Mouse (Mus musculus): Measurements from ENCODE around the gene Mindy1.

Mindy1 gene

GRCm38 (mm10) chr3:95269789-95270188 is 11.4 kb upstream of the Mindy1 start:
- DNase-seq: no peak

DNA sequence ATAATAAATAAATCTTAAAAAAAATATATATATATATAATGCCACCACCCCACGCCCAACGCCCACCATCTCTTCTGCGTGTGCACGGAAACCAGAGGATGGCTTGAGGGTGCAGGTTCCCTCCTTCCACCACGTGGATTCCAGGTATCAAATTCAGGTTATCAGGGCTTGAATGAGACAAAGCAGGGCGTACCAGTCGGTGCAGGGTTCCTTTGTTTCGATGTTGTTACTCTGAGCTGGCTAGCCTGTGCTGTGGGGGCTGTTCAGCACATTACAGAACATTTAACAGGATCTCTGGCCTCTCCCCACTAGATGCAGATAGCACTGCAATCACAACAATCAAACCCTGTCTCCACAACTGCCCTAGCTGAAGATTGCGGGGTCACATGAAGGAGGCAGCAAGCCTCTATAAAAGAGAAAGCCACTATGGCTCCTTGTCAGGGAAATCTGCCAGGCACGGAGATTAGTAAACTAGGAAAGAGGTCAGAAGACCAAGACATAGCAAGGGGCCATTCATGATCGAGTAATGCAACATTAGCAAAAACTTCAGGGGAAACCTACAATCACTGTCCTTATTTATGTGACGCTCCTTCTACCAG is 10.3 kb upstream of the Mindy1 start:
- no peak for DNase-seq

- DNase-seq: no peak
Observed at GRCm38 (mm10) chr3:95273471-95273870, 7.7 kb upstream of the Mindy1 start.

- no peak for DNase-seq
Observed at GRCm38 (mm10) chr3:95274453-95274852, 6.7 kb upstream of the Mindy1 start.

DNA sequence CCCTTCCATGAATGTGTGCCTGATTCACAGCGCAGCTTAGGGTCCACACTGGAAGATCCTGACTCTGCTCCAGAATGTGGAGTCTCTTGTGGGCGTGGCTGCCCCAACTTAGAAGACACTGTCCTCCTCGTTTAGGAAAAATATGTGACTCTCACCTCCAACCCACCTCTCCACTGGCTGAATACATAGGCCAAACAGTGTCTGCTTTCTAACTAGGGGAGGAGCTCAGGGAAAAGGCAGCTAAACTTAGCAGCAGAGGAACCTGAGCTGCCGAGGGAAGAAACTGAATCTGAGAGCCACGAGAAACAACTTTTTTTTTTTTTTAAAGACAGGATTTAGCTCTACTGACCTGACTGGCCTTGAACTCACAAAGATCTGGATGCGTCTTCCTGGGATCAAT is 6.0 kb upstream of the Mindy1 start:
- no peak for DNase-seq

GRCm38 (mm10) chr3:95276428-95276934 is 4.7 kb upstream of the Mindy1 start:
- no peak for DNase-seq

GRCm38 (mm10) chr3:95277149-95277551 is 4.0 kb upstream of the Mindy1 start:
- DNase-seq: no peak

GRCm38 (mm10) chr3:95280747-95281146 is 398 bp upstream of the Mindy1 start:
- DNase-seq: peak; percentile 9

GRCm38 (mm10) chr3:95282381-95282864 is 1.3 kb downstream of the Mindy1 start:
- DNase-seq: no peak

- DNase-seq: peak; percentile 75
Observed at GRCm38 (mm10) chr3:95282865-95283588, 1.9 kb downstream of the Mindy1 start.

DNA sequence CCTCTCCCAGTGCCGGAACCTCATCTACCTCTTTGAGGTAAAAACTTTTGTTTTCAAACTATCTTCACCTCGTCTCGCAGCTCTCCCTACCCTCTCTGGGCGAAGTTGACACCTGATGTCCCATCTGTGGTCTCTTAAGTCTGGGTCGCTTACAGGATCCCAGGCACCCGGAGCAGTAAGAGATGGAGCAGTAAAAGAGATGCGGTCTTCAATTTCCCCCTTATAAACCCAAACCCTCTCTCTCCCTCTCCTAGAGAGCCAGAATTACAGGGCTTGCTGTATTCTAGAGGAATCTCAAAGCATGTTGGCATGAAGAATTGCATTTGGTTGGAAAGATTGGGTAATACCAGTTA is 2.4 kb downstream of the Mindy1 start:
- no peak for DNase-seq

DNA sequence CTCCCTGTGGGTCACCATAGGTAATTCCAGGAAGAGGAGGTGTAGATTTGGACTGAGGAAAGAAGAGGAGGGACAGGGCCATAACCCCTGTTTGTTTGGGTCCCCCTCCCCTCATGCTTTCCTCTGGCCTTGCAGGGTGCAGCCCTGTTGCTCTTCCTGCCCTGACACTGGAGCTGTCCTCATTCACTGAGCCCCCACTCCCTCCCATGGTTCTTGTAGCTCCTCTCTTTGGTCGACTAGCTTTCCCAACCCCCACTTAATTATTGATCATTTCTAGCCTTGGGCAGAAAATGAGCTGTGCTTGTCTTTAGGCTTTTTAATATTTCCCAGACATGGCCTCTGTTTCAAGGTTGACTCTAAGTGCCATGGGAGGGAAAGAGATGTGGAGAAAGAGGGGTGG is 2.9 kb downstream of the Mindy1 start:
- no peak for DNase-seq

GRCm38 (mm10) chr3:95284501-95285281 is 3.5 kb downstream of the Mindy1 start:
- DNase-seq: no peak

GRCm38 (mm10) chr3:95285390-95285789 is 4.2 kb downstream of the Mindy1 start:
- DNase-seq: no peak

DNA sequence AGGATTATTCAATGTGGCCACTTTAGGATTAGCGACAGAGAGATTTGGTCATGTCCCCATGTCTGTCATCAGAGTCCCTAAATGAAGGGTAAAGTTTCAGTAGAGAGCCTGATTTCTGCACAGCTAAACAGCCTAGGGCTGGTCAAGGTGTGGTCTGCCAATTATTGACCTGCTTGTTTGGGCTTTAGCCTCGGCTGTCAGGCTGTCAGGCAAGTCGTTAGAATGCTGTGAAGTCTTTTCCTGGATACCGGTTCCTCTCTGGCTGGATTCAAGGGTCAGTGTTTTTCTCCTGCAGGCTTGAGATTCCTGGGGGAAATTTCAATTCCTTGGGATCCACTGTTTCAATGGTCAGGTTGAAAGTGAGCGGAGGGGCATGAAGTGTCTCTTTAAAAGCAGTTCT is 4.9 kb downstream of the Mindy1 start:
- no peak for DNase-seq

DNA sequence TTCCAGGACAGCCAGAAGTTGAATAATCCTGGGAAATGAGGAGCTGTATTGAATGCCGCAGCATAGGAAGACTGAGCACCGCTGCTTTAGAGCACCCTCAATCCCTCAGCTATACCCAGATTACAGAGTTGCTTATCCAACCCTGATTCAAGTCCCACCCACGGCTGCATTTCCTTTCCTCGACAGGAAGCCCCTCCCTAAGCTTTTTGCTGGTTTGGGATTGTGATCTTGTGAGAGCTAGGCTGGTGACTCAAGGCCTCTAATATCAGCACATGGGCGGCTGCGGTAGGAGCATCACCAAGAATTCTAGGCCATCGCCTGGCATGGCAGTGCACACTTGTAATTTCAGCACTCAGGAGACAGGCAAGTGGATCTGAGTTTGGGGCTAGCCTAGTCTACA is 5.4 kb downstream of the Mindy1 start:
- DNase-seq: no peak

- DNase-seq: no peak
Observed at GRCm38 (mm10) chr3:95287541-95287940, 6.4 kb downstream of the Mindy1 start.

DNA sequence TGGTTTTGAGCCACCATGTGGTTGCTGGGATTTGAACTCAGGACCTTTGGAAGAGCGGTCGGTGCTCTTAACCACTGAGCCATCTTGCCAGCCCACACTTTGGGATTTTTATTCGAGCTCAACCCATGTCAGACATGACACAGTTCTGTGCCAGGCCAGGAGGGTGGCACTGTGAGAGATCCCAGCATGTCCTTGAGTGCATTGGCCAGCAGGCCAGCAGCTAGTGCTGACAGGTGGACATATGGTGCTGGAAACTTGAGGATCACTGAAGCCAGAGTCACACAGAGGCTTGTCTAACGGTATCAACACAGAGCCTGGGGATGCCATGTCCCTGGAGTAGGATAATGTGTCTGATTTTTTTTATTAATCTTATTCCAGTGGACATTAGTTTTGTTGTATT is 8.3 kb downstream of the Mindy1 start:
- DNase-seq: no peak

GRCm38 (mm10) chr3:95290156-95290555 is 9.0 kb downstream of the Mindy1 start:
- DNase-seq: no peak

DNA sequence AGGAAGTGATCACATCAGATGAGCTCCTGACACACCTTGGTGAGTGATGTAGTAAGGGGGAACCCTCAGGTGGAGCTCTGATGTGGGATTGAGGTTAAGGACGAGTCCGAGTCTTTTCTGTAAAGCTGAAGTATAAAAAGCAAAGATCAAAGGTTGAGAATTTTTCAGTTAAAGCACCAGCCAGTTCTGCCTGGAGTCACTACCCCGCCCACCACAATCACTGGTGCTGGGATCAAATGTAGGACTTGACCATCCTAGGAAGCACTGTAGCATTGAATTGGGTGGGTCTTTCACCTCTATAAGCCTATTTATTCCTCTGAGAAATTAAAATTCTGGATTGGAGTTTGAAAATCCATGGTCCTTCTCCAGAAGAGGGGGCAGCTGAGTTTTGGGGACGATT is 9.9 kb downstream of the Mindy1 start:
- no peak for DNase-seq

- no peak for DNase-seq
Observed at GRCm38 (mm10) chr3:95292899-95293298, 11.8 kb downstream of the Mindy1 start.

- DNase-seq: no peak
Observed at GRCm38 (mm10) chr3:95293537-95293936, 12.4 kb downstream of the Mindy1 start.

DNA sequence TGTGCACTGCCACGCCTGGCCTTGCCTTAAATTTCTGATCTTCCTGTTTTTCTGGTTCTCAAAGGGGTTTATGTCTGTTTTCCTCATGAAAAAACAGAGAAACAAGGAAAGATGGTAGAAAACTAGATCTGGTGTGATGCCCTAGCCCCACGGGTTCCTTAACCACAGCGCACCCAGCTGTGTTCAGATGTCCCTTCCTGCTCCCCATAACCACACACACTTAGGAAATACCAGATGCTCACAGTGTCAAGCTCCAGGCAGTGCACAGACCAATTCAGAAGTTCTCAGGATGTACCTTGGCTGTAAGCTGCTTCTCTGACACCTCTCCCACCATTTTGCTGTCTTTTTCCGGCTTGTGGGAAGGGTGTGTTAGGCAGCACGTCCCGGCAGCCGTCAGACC is 13.2 kb downstream of the Mindy1 start:
- DNase-seq: no peak

DNA sequence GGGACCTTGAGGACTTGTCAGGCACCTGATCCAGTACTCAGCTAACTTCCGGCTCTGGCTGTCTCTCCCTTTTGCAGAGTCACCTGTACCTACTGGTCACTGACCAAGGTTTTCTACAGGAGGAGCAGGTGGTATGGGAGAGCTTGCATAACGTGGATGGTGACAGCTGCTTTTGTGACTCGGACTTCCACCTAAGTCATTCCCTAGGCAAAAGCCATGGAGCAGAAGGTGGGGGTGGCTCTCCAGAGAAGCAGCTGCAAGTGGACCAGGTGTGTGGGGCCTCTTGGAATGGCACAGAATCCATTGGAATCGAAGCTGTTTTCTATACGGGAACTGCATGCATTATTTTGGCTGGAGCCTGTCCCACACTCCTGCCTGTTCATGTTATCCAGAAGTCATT is 13.6 kb downstream of the Mindy1 start:
- no peak for DNase-seq
